Mouse (Mus musculus): ENCODE measurements at regions not wholly inside any gene's neighbourhood (a gene's known extent, or its start where the extent isn't known, plus 50 kb on each side); places are given as distances from the start of the nearest gene placed in this dataset.

- in situ Hi-C loops (cut with MboI; ENCODE audit: low sequenced_read_pairs): no loop called here
These were observed 100.6 kb upstream of the Cpm start for GRCm38 (mm10) chr10:117528575-117529268.

GRCm38 (mm10) chr10:117527979-117528378, 101.3 kb upstream of the Cpm start:
- in situ Hi-C loops (cut with MboI; ENCODE audit: low sequenced_read_pairs): no loop called here

GRCm38 (mm10) chr10:117527243-117527642, 102.1 kb upstream of the Cpm start:
- in situ Hi-C loops (cut with MboI; ENCODE audit: low sequenced_read_pairs): no loop called here

- in situ Hi-C loops (cut with MboI; ENCODE audit: low sequenced_read_pairs): no loop called here
These were observed 102.5 kb upstream of the Cpm start for GRCm38 (mm10) chr10:117526834-117527188.

- in situ Hi-C loops (cut with MboI; ENCODE audit: low sequenced_read_pairs): no loop called here
These were observed 103.1 kb upstream of the Cpm start for GRCm38 (mm10) chr10:117526008-117526833.

GRCm38 (mm10) chr10:117525608-117526007, 103.7 kb upstream of the Cpm start:
- in situ Hi-C loops (cut with MboI; ENCODE audit: low sequenced_read_pairs): no loop called here

- in situ Hi-C loops (cut with MboI; ENCODE audit: low sequenced_read_pairs): no loop called here
These were observed 104.3 kb upstream of the Cpm start for GRCm38 (mm10) chr10:117524926-117525565.

GRCm38 (mm10) chr10:117524101-117524500, 105.2 kb upstream of the Cpm start:
- in situ Hi-C loops (cut with MboI; ENCODE audit: low sequenced_read_pairs): no loop called here

- in situ Hi-C loops (cut with MboI; ENCODE audit: low sequenced_read_pairs): no loop called here
These were observed 106.1 kb upstream of the Cpm start for GRCm38 (mm10) chr10:117522906-117523829.

- in situ Hi-C loops (cut with MboI; ENCODE audit: low sequenced_read_pairs): no loop called here
These were observed 106.9 kb upstream of the Cpm start for GRCm38 (mm10) chr10:117522373-117522772.

- in situ Hi-C loops (cut with MboI; ENCODE audit: low sequenced_read_pairs): no loop called here
These were observed 107.7 kb upstream of the Cpm start for GRCm38 (mm10) chr10:117521315-117522270.

GRCm38 (mm10) chr10:117520536-117521314, 108.6 kb upstream of the Cpm start:
- in situ Hi-C loops (cut with MboI; ENCODE audit: low sequenced_read_pairs): no loop called here

GRCm38 (mm10) chr10:117519670-117520535, 109.4 kb upstream of the Cpm start:
- in situ Hi-C loops (cut with MboI; ENCODE audit: low sequenced_read_pairs): no loop called here

- in situ Hi-C loops (cut with MboI; ENCODE audit: low sequenced_read_pairs): no loop called here
These were observed 110.3 kb upstream of the Cpm start for GRCm38 (mm10) chr10:117518793-117519669.

- in situ Hi-C loops (cut with MboI; ENCODE audit: low sequenced_read_pairs): no loop called here
These were observed 111.2 kb upstream of the Cpm start for GRCm38 (mm10) chr10:117517800-117518770.

Data from CH12F3 (cell line).